Mouse (Mus musculus) limb, embryonic 14.5 days (tissue): ENCODE measurements around the gene Lrrn1. TPM values are rescaled to one million over a fixed set of nuclear protein-coding genes. Genes with fewer than 3 reads are reported as not detected.
A peak's percentile ranks its signal among the peaks of the same experiment; 100 is the strongest.

Experiments
- ATAC-seq: fragments of 200-750 bp; cut with Nextera tagmentation; 2 replicates; pipeline ENCODE4 v1.8.0; 2017; ENCODE audit warnings: low read depth, moderate number of reproducible peaks, moderate TSS enrichment; ENCODE audit not compliant: low FRiP score
- DNase-seq: peaks from one replicate; pipeline ENCODE4 v3.0.0-alpha.2; 2015; ENCODE audit warnings: low spot score
- H3K27ac ChIP-seq: fragments of 300-500 bp; sonication (generic); replicated peaks from 2 replicates; pipeline ENCODE4 v1.5.1; 2014; ENCODE audit warnings: low read depth, mild to moderate bottlenecking, low read length, moderate library complexity, mixed read lengths
- H3K27me3 ChIP-seq: fragments of 300-500 bp; sonication (generic); 2 replicates; pipeline ENCODE4 v1.6.1; 2014; ENCODE audit warnings: low read length, mixed read lengths; ENCODE audit not compliant: control insufficient read depth, insufficient read depth
- H3K36me3 ChIP-seq: fragments of 300-500 bp; sonication (generic); 2 replicates; pipeline ENCODE4 v1.6.1; 2014; ENCODE audit warnings: mild to moderate bottlenecking, low read length, moderate library complexity, mixed read lengths; ENCODE audit not compliant: control insufficient read depth, insufficient read depth
- H3K4me1 ChIP-seq: fragments of 300-500 bp; sonication (generic); 2 replicates; pipeline ENCODE4 v1.6.1; 2014; ENCODE audit warnings: antibody characterized with exemption, low read length, mixed read lengths; ENCODE audit not compliant: control insufficient read depth, insufficient read depth
- H3K4me2 ChIP-seq: fragments of 300-500 bp; sonication (generic); replicated peaks from 2 replicates; pipeline ENCODE4 v1.6.1; 2014; ENCODE audit warnings: low read depth, mild to moderate bottlenecking, low read length, moderate library complexity; ENCODE audit not compliant: severe bottlenecking
- H3K4me3 ChIP-seq: fragments of 300-500 bp; sonication (generic); replicated peaks from 2 replicates; pipeline ENCODE4 v1.5.1; 2014; ENCODE audit warnings: low read length
- H3K9ac ChIP-seq: fragments of 300-500 bp; sonication (generic); 2 replicates; pipeline ENCODE4 v1.6.1; 2014; ENCODE audit warnings: mild to moderate bottlenecking, low read depth, low read length, moderate library complexity; ENCODE audit not compliant: severe bottlenecking
- H3K9me3 ChIP-seq: fragments of 300-500 bp; sonication (generic); 2 replicates; pipeline ENCODE4 v1.6.1; 2016; ENCODE audit warnings: low read length; ENCODE audit not compliant: control insufficient read depth
- POLR2A ChIP-seq: fragments of 200-500 bp; IDR thresholded peaks from 2 replicates; pipeline ENCODE4 v1.8.0; 2012; ENCODE audit warnings: inconsistent platforms, mild to moderate bottlenecking, moderate library complexity, borderline replicate concordance; ENCODE audit not compliant: insufficient read depth, insufficient read length; ENCODE audit errors: extremely low read depth
- WGBS: fragments of 180-500 bp; shearing (Covaris S2); extraction: QIAGEN DNeasy Blood & Tissue Kit; methylation state at CpG from one replicate; pipeline ENCODE4 v1.1.7; 2014; 5-methylcytosine and 5-hydroxymethylcytosine counted together
- polyA plus RNA-seq, 2 experiments: library from polyadenylated mRNA; depleted of rRNA in 1 of 2; stranded (reverse) in 1 of 2; unstranded in 1 of 2; fragments of >200 nt; fragmentation: Nextera tagmentation in 1 of 2; extraction: Ambion mirVana in 1 of 2; gene quantifications; 2 replicates each; pipeline versions ENCODE4 v1.2.1 to v1.2.3; 2012 to 2014

Gene Lrrn1
- polyA plus RNA-seq (2012; rRNA removed): 49.5 and 52.7 TPM in 2 replicates
- polyA plus RNA-seq (2014; fragmentation: Nextera tagmentation; extraction: Ambion mirVana): 61.3 and 65.0 TPM in 2 replicates

DNA sequence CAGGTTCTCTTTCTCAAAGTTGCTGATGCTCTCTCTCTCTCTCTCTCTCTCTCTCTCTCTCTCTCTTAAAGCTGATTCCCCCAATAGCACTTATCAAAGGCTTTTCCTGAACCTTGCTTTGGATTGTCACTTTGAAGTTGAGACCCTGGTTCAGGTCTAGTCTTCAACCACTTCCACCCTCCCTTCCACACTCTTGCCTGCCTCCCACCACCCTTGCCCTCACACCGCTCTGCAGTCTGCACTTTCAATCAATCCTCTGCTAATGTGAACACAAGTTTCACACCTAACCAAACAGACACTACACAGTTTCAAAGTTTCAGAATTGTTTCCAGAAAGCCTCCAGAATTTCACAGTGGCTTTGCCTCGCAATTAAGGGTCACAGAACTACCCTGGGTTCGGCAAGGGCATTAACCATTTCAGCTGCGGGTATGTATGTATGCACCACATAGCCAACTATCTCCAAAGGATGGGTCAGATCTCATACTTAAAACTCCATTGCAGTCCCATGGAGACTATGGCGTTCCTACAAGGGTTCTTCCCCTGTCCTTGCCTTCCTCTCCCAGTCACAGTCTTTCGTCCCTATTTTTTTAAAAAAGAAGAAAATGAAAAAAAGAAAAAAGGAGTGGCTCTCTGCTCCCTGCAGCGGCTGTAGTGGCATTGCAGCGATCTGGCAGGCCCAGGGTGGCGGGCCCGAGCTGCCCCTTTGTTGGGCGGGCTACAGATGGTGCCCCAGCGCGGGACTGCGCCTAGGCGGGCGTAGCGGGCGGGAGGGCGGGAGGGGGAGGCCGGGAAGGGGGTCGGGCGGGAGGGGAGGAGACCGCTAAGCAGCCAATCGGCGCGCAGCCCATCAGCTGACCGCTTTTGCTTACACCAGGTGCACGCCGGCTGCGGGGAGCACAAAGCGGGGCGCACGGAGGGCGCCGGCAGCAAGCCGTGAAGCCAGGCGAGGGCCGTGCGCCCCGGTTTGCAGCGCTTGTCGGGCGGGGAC, at the start of gene Lrrn1:
TSS of gene Lrrn1 (plus strand) at position 892 of the 988 bp plus-strand sequence.
- H3K4me2 ChIP-seq: peak within 1 kb of the TSS; percentile 94
- no peaks in the 10 kb centered on the region for H3K27me3 ChIP-seq
- no peaks in the 10 kb centered on the region for H3K9me3 ChIP-seq
- H3K4me1 ChIP-seq: peaks cover 6% of the 10 kb centered on the region; the same call in 1 of the 2 replicates
- ATAC-seq (peak; percentile 92), DNase-seq (peak; percentile 86)
- H3K36me3 ChIP-seq: no peaks in the 10 kb centered on the region
- whole genome bisulfite sequencing: 9% methylated on average over 11 of the region's 43 CpGs
- H3K4me3 ChIP-seq: peak within 1 kb of the TSS; percentile 66
- 0 out of 2 replicates have a peak, but pooled peaks have one; percentile 35 for TF ChIP-seq POLR2A
- H3K9ac ChIP-seq: peak within 1 kb of the TSS; percentile 59
- peak within 1 kb of the TSS; percentile 48; the same call in 1 of the 2 replicates for H3K27ac ChIP-seq

DNA sequence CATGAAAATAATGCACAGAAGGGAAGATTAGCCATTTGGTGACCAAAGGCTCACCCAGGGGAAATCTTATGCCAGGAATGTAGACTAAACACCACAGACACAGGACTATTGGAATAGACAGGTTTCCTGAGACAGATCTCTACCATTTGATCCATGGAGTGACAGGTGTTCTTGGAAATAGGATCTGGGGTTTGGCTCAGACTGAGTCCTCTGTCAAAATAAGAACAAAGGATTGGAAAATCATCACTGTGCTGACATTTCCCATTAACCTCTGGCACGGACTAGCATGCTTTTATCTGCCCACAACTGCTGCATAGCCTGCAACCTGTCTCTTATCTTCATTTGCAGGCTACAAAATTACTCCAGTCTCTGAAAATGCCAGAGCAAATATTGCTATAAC, 35.1 kb upstream of the Lrrn1 start:
- Histone ChIP-seq H3K4me2 (no peak overlapping the region), H3K27me3 (no peaks in the 10 kb centered on the region), H3K9ac (no peak overlapping the region), H3K4me3 (no peak overlapping the region), H3K27ac (no peak overlapping the region), H3K4me1 (no peaks in the 10 kb centered on the region), H3K9me3 (no peaks in the 10 kb centered on the region), H3K36me3 (no peaks in the 10 kb centered on the region)
- peak; percentile 13 for DNase-seq
- 35% methylated on average over 1 of the region's 1 CpGs for WGBS
- no peak for TF ChIP-seq POLR2A
- ATAC-seq: peak; percentile 63

DNA sequence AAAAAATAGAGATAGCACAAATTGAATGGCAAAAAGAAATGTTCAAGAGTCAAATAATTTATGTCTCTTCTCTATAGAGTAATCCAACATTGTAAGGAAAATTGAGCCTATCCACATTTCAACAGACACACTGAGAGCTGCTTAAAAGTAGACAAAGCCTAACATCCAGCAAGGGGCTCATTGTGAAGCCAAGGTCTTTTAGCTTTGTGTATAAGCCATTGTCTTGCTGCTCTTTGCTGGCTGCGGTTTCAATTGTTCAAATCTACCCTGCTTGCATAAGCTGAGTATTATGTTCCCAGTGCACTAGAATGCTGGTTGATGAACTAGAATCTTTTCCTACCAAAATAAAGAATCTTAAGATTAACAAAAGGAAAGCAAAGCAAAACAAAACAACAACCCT, 33.7 kb upstream of the Lrrn1 start:
- ATAC-seq: no peak
- Histone ChIP-seq H3K27ac (no peak overlapping the region), H3K36me3 (no peaks in the 10 kb centered on the region), H3K4me1 (no peaks in the 10 kb centered on the region), H3K9ac (no peak overlapping the region), H3K4me3 (no peak overlapping the region), H3K4me2 (no peak overlapping the region), H3K27me3 (no peaks in the 10 kb centered on the region), H3K9me3 (no peaks in the 10 kb centered on the region)
- WGBS: 83% methylated on average over 1 of the region's 1 CpGs
- DNase-seq: no peak
- TF ChIP-seq POLR2A: no peak

DNA sequence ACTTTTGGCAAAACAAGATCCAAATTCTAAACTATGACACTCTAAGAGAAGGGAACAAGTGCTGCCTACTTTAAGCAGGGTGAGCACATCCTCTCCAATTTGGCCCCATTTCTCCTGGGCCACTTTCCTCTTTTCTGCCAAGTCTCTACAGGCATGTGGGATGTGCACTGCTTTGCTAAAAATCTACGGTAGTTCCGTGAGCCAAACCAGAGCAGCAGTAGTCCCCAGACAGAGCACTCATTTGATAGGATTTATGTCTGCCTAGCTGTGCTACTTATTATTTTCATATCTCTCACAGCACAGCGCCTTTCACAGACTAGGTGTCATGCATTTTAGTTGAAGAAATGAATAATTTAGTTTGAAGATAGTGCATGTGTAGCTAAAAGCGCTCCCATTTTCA, 15.9 kb upstream of the Lrrn1 start:
- 83% methylated on average over 4 of the region's 4 CpGs for WGBS

DNA sequence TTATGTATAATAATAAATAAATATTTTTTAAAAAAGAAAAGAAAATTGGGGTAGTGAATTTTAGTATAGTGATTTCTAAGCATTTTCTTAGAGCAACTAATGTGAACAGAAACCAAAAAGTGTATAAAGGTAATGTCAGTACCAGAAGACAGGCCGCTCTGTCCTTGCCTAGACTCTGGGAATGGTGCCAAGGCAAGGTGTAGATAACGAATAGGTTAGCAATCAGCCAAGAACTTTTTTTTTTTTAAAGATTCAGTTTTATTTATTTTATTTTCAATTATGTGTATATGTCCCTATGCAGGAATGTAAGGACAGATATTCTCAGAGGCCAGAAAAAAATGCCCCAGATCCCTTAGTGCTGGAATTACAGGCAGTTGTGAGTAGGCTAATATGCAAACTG, 5.6 kb upstream of the Lrrn1 start:
- no peak overlapping the region for H3K9ac ChIP-seq
- no peak overlapping the region for H3K4me3 ChIP-seq
- H3K27ac ChIP-seq: no peak overlapping the region
- DNase-seq (no peak), ATAC-seq (no peak)
- no peaks in the 10 kb centered on the region for H3K9me3 ChIP-seq
- no peak overlapping the region for H3K4me2 ChIP-seq
- H3K36me3 ChIP-seq: no peaks in the 10 kb centered on the region
- no peaks in the 10 kb centered on the region for H3K4me1 ChIP-seq
- TF ChIP-seq POLR2A: no peak
- 64% methylated on average over 2 of the region's 2 CpGs for WGBS
- H3K27me3 ChIP-seq: no peaks in the 10 kb centered on the region

More for the DNA sequence above, 15.9 kb upstream of the Lrrn1 start:
- no peak for TF ChIP-seq POLR2A
- H3K4me1 ChIP-seq: no peaks in the 10 kb centered on the region
- H3K9me3 ChIP-seq: no peaks in the 10 kb centered on the region
- no peak overlapping the region for H3K4me3 ChIP-seq
- H3K9ac ChIP-seq: no peak overlapping the region
- no peak overlapping the region for H3K27ac ChIP-seq
- H3K27me3 ChIP-seq: no peaks in the 10 kb centered on the region
- ATAC-seq (no peak), DNase-seq (no peak)
- no peak overlapping the region for H3K4me2 ChIP-seq
- no peaks in the 10 kb centered on the region for H3K36me3 ChIP-seq
